Mouse (Mus musculus) erythroblast, embryonic 14.5 days (primary cell): ENCODE measurements around the gene Atg2a.

Experiments
- GATA1 ChIP-seq: IDR thresholded peaks from 2 replicates; pipeline ENCODE4 v1.6.1; 2012; ENCODE audit warnings: low read length, inconsistent platforms, mixed read lengths
- TAL1 ChIP-seq: IDR thresholded peaks from 3 replicates; pipeline ENCODE4 v1.6.1; 2012; ENCODE audit warnings: low read length, inconsistent platforms, mixed read lengths

GRCm38 (mm10) chr19:6284502-6284901, 43.0 kb downstream of the Atg2a start:
- TF ChIP-seq TAL1: peak; percentile 36; the same call in 2 of the 3 replicates
- peak; percentile 84 for TF ChIP-seq GATA1
